Mouse (Mus musculus): ENCODE results near the gene Hsd3b5. TPM values are rescaled to one million over a fixed set of nuclear protein-coding genes. Genes with fewer than 3 reads are reported as not detected.
"Not testable (repeated sequence)": the region's sequence is repeated elsewhere in the genome, so short reads cannot be mapped to it uniquely, and the experiment has no call there.

The Hsd3b5 gene
- polyA plus RNA-seq, 1 experiment from 2014 or later, result not detected

DNA sequence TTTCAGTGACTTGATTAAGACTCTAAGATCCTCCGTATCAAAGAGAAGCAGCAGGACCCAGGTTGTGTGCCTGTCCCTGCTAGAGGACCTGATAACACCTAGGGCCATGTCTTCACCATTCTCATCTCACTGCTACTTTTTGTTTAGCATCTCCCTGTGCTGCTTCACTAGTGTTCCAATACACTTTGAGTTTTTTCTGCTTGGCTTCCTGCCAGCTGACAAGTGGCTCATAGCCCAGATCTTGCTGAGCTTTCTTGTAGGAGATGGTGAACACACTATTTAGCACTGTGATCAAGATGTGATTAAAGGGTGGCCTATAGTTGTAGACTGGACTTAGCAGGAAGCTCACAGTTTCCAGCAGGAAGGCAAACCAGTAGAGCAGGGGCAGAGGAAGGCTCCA, 49.0 kb downstream of the Hsd3b5 start:
- H3K9me3 ChIP-seq (replicated peaks); ATAC-seq (ENCODE audit: insufficient number of reproducible peaks, low FRiP score); H3K9ac ChIP-seq; H3K36me3 ChIP-seq; H3K27ac ChIP-seq (ENCODE audit: poor library complexity, severe bottlenecking); H3K27me3 ChIP-seq (replicated peaks); H3K4me1 ChIP-seq (replicated peaks); H3K4me3 ChIP-seq; H3K4me2 ChIP-seq: not testable (repeated sequence)
- 56% methylated on average over 1 of the region's 1 CpGs for WGBS

Other genes starting within 250 kb of the Hsd3b5 start
- gene Zfp697, start 247.8 kb downstream of the Hsd3b5 start, polyA plus RNA-seq (2016; fragmentation: Nextera tagmentation; extraction: Ambion mirVana), result 8.0 and 8.3 TPM in 2 replicates
- not detected in 2 replicates for gene Gm4450, start 173.1 kb downstream of the Hsd3b5 start, polyA plus RNA-seq (2016; fragmentation: Nextera tagmentation; extraction: Ambion mirVana)
- gene Hsd3b4, start 119.7 kb downstream of the Hsd3b5 start, polyA plus RNA-seq (2016; fragmentation: Nextera tagmentation; extraction: Ambion mirVana), result not detected in 2 replicates
- gene Gm10681, start 41.4 kb downstream of the Hsd3b5 start, polyA plus RNA-seq (2016; fragmentation: Nextera tagmentation; extraction: Ambion mirVana), result not detected in 2 replicates
- 0.12 TPM in 1 of 2 replicates, not detected in the other for gene Hsd3b2, start 94.3 kb upstream of the Hsd3b5 start, polyA plus RNA-seq (2016; fragmentation: Nextera tagmentation; extraction: Ambion mirVana)
- gene Hsd3b3, start 132.9 kb upstream of the Hsd3b5 start, polyA plus RNA-seq (2016; fragmentation: Nextera tagmentation; extraction: Ambion mirVana), result not detected in 2 replicates
- gene Hsd3b6, start 184.2 kb upstream of the Hsd3b5 start, polyA plus RNA-seq (2016; fragmentation: Nextera tagmentation; extraction: Ambion mirVana), result 135 and 143 TPM in 2 replicates
- 1.8 and 2.1 TPM in 2 replicates for gene Hsd3b1, start 229.5 kb upstream of the Hsd3b5 start, polyA plus RNA-seq (2016; fragmentation: Nextera tagmentation; extraction: Ambion mirVana)

Measured in heart, embryonic 12.5 days (tissue).